Mouse (Mus musculus) ES-E14 (cell line): ENCODE results near the gene Ntm.

Source experiments
- CHD2 ChIP-seq: IDR thresholded peaks from 2 replicates; pipeline ENCODE4 v1.6.1; 2014; ENCODE audit warnings: mild to moderate bottlenecking, low read depth, low read length, inconsistent platforms
- HCFC1 ChIP-seq: IDR thresholded peaks from 2 replicates; pipeline ENCODE4 v1.6.1; 2012; ENCODE audit warnings: low read length, inconsistent platforms, borderline replicate concordance; ENCODE audit not compliant: insufficient read depth

DNA sequence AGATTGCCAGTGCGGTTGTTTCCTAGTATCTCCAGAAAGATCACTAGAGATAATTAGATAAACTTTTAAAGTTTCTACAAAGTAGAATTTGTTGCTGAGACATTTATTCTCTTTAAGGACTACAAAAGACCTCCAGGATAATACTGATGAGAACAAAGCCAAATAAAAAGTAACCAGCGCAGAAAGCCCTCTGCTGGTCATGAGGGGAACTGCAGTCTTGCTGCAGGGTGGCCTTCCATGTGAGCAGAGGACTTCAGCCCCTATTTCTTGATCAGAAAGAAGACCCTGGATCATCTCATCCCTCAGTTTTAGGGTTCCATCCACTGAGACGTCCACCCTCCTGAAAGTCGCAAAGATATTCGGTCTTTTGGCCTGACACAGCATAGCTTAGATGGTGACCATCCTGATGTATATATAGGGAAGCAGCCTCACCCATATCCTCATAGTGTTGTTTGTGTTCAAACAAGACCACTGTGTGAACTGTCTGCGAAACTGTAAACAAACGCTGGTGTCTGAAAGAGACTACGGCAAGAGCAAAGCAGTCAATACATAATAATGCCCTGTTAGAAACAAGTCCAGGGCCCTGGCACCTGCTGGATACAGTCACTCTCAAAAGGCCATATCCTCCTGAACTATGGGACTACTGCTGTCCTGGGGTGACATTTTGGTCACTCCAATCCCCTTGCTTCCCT lies 553.6 kb downstream of the Ntm start:
- TF ChIP-seq HCFC1 (no peak), CHD2 (no peak)
